Mouse (Mus musculus) myocyte (in vitro differentiated cells): ENCODE data around the gene Palld.

Source experiments
- CEBPB ChIP-seq: IDR thresholded peaks from 2 replicates; pipeline ENCODE4 v1.6.1; 2011; ENCODE audit warnings: mild to moderate bottlenecking, moderate library complexity; ENCODE audit not compliant: poor library complexity, insufficient read depth, severe bottlenecking
- POLR2A ChIP-seq: IDR thresholded peaks from one replicate; pipeline ENCODE4 v1.6.1; 2011; ENCODE audit warnings: low read depth, mild to moderate bottlenecking, control low read depth, moderate library complexity; ENCODE audit not compliant: insufficient read length
- USF1 ChIP-seq: IDR thresholded peaks from one replicate; pipeline ENCODE4 v1.6.1; 2011; ENCODE audit warnings: low read depth, mild to moderate bottlenecking, control low read depth, moderate library complexity

GRCm38 (mm10) chr8:61830821-61831220, 71.7 kb downstream of the Palld start:
- TF ChIP-seq POLR2A (no peak), USF1 (no peak), CEBPB (no peak)
